Mouse (Mus musculus): Measurements from ENCODE around the gene Lag3. TPM values are rescaled to one million over a fixed set of nuclear protein-coding genes. Genes with fewer than 3 reads are reported as not detected.
"Not testable (repeated sequence)": the region's sequence is repeated elsewhere in the genome, so short reads cannot be mapped to it uniquely, and the experiment has no call there.

Lag3 gene
- polyA plus RNA-seq, 1 experiment from 2014 or later: 3.6 TPM

DNA sequence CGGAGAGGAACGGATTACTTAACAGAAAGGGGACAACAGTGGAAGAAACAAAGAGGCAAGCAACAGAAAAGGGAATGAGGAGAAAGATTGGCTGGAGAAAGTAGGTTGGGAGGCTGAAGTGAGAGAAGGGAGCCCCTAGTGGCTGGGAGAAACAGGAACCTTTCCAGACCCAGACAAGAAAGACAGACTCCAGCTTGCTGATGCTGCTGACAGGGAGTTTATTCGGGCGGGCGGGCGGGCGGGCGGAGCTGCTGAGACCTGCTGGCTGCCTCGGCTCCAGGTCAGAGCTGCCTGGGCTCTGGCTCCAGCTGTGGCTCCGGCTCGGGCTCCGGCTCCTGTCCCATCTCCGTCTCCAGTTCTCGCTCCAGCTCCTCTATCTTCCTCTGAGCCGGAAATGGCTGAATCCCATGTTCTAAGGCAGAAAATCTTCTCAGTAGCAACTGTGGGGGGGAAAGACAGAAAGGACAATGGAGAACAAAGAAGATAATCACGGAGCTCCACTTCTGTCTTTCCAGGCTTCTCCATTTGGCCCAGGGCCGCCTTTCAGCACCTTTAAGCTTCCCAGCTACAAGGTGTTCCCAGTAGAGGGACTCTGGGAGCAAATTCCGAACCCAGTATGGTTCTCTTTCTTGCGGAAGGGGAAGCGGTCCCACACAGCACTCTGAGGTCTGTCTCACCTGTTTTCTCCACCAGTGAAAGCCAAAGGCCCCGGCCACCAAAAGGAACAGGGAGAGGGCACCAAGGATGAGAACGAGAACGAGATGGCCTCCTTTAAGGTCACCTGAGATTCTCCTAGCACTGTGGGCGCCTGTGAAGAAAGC lies 7.1 kb downstream of the Lag3 start:
- Histone ChIP-seq H3K4me2 (ENCODE audit: low read length) (peak overlapping the region; percentile 80), H3K4me1 (ENCODE audit: control insufficient read depth, insufficient read depth, low read depth, low read length) (peaks cover 13% of the 10 kb centered on the region), H3K9ac (ENCODE audit: low read depth, low read length) (peak overlapping the region; percentile 71), H3K4me3 (ENCODE audit: low read length) (peak overlapping the region; percentile 40), H3K27ac (ENCODE audit: low read depth, low read length) (peak overlapping the region; percentile 97), H3K9me3 (ENCODE audit: control insufficient read depth, low read length) (no peaks in the 10 kb centered on the region), H3K36me3 (ENCODE audit: control insufficient read depth, insufficient read depth, low read length) (no peaks in the 10 kb centered on the region), H3K27me3 (replicated peaks; ENCODE audit: control insufficient read depth, insufficient read depth, low read length) (no peaks in the 10 kb centered on the region)
- peak; percentile 80 for ATAC-seq
- 5% methylated on average over 24 of the region's 24 CpGs for WGBS

DNA sequence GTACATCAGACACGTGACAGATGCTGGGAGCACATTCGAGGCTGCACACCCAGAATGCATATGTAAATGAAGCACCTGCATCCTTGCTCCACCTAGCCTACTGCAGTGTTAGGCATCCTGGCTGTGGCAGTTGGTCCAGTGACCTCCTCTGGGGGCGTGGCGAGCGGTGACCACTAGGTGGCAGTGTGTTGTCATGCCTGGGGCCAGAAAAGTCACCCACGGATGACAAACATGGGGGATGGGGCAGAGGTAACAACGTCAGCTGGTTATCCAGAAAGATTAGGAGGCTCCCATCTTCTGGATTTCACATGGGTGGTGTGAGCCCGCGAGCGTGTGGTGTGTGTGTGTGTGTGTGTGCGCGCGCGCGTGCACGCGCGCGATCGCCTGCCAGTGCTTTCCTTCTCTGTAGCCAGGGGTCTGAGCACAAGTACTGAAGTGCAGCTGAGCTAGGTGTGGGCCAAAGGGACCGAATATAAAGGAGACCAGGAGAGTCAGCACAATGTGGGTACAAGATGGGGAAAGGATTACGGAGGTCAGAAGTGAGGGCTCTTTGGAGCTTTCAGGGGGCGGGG lies 7.8 kb downstream of the Lag3 start:
- peak overlapping the region; percentile 97 for H3K27ac ChIP-seq (ENCODE audit: low read depth, low read length)
- ATAC-seq: peak; percentile 85
- H3K27me3 ChIP-seq (replicated peaks; ENCODE audit: control insufficient read depth, insufficient read depth, low read length): no peaks in the 10 kb centered on the region
- no peaks in the 10 kb centered on the region for H3K36me3 ChIP-seq (ENCODE audit: control insufficient read depth, insufficient read depth, low read length)
- 0% methylated on average over 23 of the region's 23 CpGs for WGBS
- H3K4me1 ChIP-seq (ENCODE audit: control insufficient read depth, insufficient read depth, low read depth, low read length): peaks cover 13% of the 10 kb centered on the region
- H3K4me3 ChIP-seq (ENCODE audit: low read length): peak overlapping the region; percentile 40
- H3K9ac ChIP-seq (ENCODE audit: low read depth, low read length): peak overlapping the region; percentile 71
- no peaks in the 10 kb centered on the region for H3K9me3 ChIP-seq (ENCODE audit: control insufficient read depth, low read length)
- peak overlapping the region; percentile 80 for H3K4me2 ChIP-seq (ENCODE audit: low read length)

DNA sequence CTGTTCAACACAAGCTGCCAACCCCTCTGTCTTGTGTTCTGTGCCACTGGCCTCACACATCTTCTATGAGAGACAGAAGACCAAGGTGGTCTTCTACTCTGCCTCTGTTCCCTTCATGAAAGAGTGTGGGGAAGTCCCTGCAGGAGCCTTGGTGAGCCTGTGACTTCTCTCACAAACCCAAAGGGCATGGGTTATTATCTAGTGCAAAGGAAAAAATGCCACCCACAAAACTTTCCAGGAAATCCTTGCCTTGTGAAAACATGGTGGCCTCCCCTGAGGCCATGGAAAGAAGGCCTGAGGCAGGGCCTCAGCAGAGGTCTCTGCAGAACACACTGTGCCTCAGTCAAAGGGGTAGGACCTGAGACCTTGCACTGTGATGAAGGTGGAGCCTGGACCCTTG lies 9.7 kb downstream of the Lag3 start:
- Histone ChIP-seq H3K4me3 (ENCODE audit: low read length) (no peak overlapping the region), H3K36me3 (ENCODE audit: control insufficient read depth, insufficient read depth, low read length) (no peaks in the 10 kb centered on the region), H3K27ac (ENCODE audit: low read depth, low read length) (no peak overlapping the region), H3K9me3 (ENCODE audit: control insufficient read depth, low read length) (no peaks in the 10 kb centered on the region), H3K9ac (ENCODE audit: low read depth, low read length) (no peak overlapping the region), H3K4me1 (ENCODE audit: control insufficient read depth, insufficient read depth, low read depth, low read length) (peaks cover 13% of the 10 kb centered on the region), H3K4me2 (ENCODE audit: low read length) (no peak overlapping the region), H3K27me3 (replicated peaks; ENCODE audit: control insufficient read depth, insufficient read depth, low read length) (no peaks in the 10 kb centered on the region)
- no peak for ATAC-seq

DNA sequence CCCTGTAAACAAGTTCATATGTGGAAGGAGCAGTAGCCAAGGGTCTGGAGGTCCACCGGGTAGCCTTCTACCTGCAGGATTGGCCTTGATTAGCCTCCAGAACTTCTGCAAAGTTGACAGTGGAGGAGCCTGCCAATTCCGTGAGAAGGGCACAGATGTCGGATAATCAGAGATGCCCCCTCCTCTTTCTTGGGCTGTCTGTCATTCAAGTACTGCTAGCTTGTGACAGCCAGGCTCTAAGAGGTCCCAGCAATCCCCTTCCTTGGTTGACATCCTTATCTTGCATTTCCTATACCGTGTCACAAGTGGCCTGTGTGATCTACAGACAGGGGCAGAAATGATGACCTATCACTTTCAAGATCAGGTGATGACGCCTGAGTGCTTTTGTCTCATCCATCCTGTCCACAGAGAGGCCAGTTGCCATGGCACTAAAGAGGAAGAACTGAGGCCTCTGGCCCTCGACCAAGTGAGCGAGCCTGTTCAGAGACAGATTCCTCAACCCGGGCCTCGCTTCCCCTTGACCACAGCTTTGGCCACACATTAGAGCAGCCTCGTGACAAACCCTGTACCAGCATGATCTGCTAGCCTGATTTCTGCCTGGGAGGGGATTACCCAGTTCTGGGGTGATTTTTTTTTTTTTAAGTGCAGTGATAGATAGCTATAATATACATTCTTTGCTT lies 10.6 kb downstream of the Lag3 start:
- Histone ChIP-seq H3K9me3 (ENCODE audit: control insufficient read depth, low read length) (no peaks in the 10 kb centered on the region), H3K9ac (ENCODE audit: low read depth, low read length) (no peak overlapping the region), H3K4me2 (ENCODE audit: low read length) (no peak overlapping the region), H3K4me3 (ENCODE audit: low read length) (no peak overlapping the region), H3K4me1 (ENCODE audit: control insufficient read depth, insufficient read depth, low read depth, low read length) (peaks cover 13% of the 10 kb centered on the region), H3K27me3 (replicated peaks; ENCODE audit: control insufficient read depth, insufficient read depth, low read length) (no peaks in the 10 kb centered on the region), H3K36me3 (ENCODE audit: control insufficient read depth, insufficient read depth, low read length) (no peaks in the 10 kb centered on the region), H3K27ac (ENCODE audit: low read depth, low read length) (no peak overlapping the region)
- WGBS: 42% methylated on average over 10 of the region's 10 CpGs
- ATAC-seq: no peak

DNA sequence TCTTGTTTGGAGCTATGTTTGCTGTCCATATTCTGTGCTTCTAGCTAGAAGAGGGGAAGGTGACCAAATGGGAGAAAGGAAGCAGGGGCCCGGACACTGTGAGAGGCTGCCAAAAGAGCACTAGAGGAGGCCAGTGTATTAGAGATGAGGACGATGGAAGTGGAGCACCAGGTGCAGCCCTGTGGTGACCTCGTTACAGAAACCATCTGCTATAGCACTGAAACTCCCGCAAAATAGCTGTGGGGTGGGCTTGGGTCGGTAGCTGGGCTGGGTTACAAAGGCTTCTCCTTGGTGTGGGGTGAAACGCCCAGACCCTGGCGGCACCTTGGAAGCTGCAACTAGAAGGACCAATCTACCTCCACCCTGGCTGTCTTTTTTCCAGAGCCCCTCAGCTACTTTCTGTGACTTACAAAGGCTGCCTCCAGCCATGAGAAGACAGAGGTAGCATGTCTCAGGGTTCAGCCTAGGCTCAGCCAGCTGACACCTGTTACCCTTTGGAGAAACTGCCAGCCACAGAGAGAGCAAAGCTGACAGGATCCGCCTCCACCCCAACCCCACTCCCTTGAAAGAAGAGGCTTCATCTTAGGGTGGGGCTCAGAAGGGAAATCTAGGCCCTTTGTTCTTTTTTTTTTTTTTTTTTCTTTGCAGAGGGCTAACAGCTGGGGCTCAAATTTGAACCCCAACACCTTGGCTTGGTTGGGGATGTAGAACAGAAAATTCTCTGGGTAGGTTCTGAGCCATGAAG lies 11.3 kb downstream of the Lag3 start:
- 44% methylated on average over 8 of the region's 8 CpGs for WGBS
- Histone ChIP-seq H3K9me3 (ENCODE audit: control insufficient read depth, low read length) (no peaks in the 10 kb centered on the region), H3K4me3 (ENCODE audit: low read length) (no peak overlapping the region), H3K9ac (ENCODE audit: low read depth, low read length) (no peak overlapping the region), H3K27me3 (replicated peaks; ENCODE audit: control insufficient read depth, insufficient read depth, low read length) (no peaks in the 10 kb centered on the region), H3K4me2 (ENCODE audit: low read length) (no peak overlapping the region), H3K36me3 (ENCODE audit: control insufficient read depth, insufficient read depth, low read length) (no peaks in the 10 kb centered on the region), H3K4me1 (ENCODE audit: control insufficient read depth, insufficient read depth, low read depth, low read length) (peaks cover 11% of the 10 kb centered on the region), H3K27ac (ENCODE audit: low read depth, low read length) (peak overlapping the region; percentile 17)
- no peak for ATAC-seq

DNA sequence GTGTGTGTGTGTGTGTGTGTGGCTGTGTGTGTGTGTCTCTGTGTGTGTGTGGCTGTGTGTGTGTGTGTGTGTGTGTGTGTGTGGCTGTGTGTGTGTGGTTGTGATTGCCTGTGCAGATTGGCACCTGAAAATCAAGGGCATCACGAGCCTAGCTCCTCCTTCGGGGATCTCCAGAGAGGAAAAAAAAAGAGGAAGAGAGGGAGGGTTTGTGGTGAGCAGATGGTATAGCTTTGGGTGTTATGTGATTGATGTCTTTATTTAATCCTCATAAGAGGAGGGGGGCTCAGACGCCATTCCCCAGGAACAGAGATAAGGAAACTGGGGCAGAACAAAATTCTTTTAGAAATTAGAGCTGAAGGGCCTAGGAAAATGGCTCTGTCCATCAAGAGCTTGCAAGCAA lies 13.1 kb downstream of the Lag3 start:
- Histone ChIP-seq H3K9me3 (ENCODE audit: control insufficient read depth, low read length) (no peaks in the 10 kb centered on the region), H3K4me2 (ENCODE audit: low read length) (no peak overlapping the region), H3K27ac (ENCODE audit: low read depth, low read length) (no peak overlapping the region), H3K4me3 (ENCODE audit: low read length) (no peak overlapping the region), H3K36me3 (ENCODE audit: control insufficient read depth, insufficient read depth, low read length) (no peaks in the 10 kb centered on the region), H3K4me1 (ENCODE audit: control insufficient read depth, insufficient read depth, low read depth, low read length) (peaks cover 2% of the 10 kb centered on the region; the same call in 1 of the 2 replicates), H3K9ac (ENCODE audit: low read depth, low read length) (no peak overlapping the region), H3K27me3 (replicated peaks; ENCODE audit: control insufficient read depth, insufficient read depth, low read length) (no peaks in the 10 kb centered on the region)
- no peak for ATAC-seq
- WGBS: 29% methylated on average over 3 of the region's 3 CpGs

DNA sequence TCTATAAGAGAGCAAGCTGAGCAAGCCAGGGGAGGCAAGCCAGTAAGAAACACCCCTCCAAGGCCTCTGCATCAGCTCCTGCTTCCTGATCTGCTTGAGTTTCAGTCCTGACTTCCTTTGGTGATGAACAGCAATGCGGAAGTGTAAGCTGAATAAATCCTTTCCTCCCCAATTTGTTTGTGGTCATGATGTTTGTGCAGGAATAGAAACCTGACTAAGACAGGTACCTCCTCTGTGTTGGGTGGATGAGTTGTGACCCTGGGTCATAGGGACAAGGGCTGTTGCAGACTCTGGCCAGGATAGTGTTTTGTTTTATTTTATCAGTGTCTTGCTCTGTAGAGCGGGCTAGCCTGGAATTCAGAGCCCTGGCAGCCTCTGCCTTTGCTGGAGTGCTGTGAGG lies 17.4 kb downstream of the Lag3 start:
- 87% methylated on average over 2 of the region's 2 CpGs for WGBS
- not testable (repeated sequence) for H3K9ac ChIP-seq (ENCODE audit: low read depth, low read length); H3K36me3 ChIP-seq (ENCODE audit: control insufficient read depth, insufficient read depth, low read length); ATAC-seq; H3K9me3 ChIP-seq (ENCODE audit: control insufficient read depth, low read length); H3K4me2 ChIP-seq (ENCODE audit: low read length); H3K4me3 ChIP-seq (ENCODE audit: low read length); H3K27ac ChIP-seq (ENCODE audit: low read depth, low read length); H3K27me3 ChIP-seq (replicated peaks; ENCODE audit: control insufficient read depth, insufficient read depth, low read length); H3K4me1 ChIP-seq (ENCODE audit: control insufficient read depth, insufficient read depth, low read depth, low read length)

DNA sequence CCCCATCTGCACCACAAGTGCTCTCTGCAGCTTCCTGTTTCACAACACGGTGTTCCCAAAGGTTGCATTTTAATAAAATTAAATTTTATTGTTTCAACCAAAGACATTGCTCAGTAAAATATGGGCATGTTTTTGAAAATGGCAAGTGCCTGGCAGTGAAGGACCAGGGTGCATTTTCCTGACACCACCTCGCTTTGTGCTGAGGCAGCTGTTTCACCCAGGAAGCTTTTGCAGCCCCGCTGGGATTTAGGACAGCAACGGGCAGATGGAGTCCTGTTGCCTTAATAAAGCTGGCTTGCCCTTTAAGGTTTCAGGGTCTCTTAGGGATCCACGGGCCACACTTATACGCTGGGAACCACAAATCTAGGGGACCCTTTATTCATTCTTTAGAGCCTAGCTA lies 20.5 kb downstream of the Lag3 start:
- no peak overlapping the region for H3K27ac ChIP-seq (ENCODE audit: low read depth, low read length)
- H3K4me2 ChIP-seq (ENCODE audit: low read length): no peak overlapping the region
- H3K9me3 ChIP-seq (ENCODE audit: control insufficient read depth, low read length): no peaks in the 10 kb centered on the region
- WGBS: 65% methylated on average over 6 of the region's 6 CpGs
- no peaks in the 10 kb centered on the region for H3K27me3 ChIP-seq (replicated peaks; ENCODE audit: control insufficient read depth, insufficient read depth, low read length)
- ATAC-seq: no peak
- no peaks in the 10 kb centered on the region for H3K36me3 ChIP-seq (ENCODE audit: control insufficient read depth, insufficient read depth, low read length)
- H3K4me3 ChIP-seq (ENCODE audit: low read length): no peak overlapping the region
- no peak overlapping the region for H3K9ac ChIP-seq (ENCODE audit: low read depth, low read length)
- H3K4me1 ChIP-seq (ENCODE audit: control insufficient read depth, insufficient read depth, low read depth, low read length): no peaks in the 10 kb centered on the region
